Mouse (Mus musculus): ENCODE data around the gene 1700037H04Rik. TPM values are rescaled to one million over a fixed set of nuclear protein-coding genes. Genes with fewer than 3 reads are reported as not detected.

The 1700037H04Rik gene
- polyA plus RNA-seq, 1 experiment: 426 TPM

- Histone ChIP-seq H3K4me1 (ENCODE audit: control insufficient read depth, insufficient read depth, insufficient read length, low read length) (peaks cover 42% of the 10 kb centered on the region), H3K4me3 (ENCODE audit: insufficient read depth, low read depth, low read length) (no peak overlapping the region), H3K27ac (replicated peaks; ENCODE audit: low read depth, low read length) (no peak overlapping the region)
Observed at GRCm38 (mm10) chr2:131145121-131145520, 14.8 kb downstream of the 1700037H04Rik start.

- peaks cover 44% of the 10 kb centered on the region for H3K4me1 ChIP-seq (ENCODE audit: control insufficient read depth, insufficient read depth, insufficient read length, low read length)
- H3K27ac ChIP-seq (replicated peaks; ENCODE audit: low read depth, low read length): peak overlapping the region; percentile 6; the same call in 1 of the 2 replicates
- no peak overlapping the region for H3K4me3 ChIP-seq (ENCODE audit: insufficient read depth, low read depth, low read length)
Observed at GRCm38 (mm10) chr2:131143007-131143780, 16.7 kb downstream of the 1700037H04Rik start.

DNA sequence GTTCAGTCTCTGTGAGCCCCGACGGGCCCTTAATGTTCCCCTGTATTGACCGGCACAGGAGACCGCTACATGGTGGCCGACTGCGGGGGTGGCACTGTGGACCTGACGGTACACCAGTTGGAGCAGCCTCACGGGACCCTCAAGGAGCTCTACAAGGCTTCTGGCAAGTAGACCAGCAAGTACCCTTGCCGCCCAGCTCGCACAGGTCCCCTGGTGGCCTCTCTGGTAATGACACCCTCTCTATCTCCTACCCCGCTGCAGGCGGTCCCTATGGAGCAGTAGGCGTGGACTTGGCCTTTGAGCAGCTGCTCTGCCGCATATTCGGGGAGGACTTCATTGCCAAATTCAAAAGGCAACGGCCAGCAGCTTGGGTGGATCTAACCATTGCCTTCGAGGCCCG lies 17.3 kb downstream of the 1700037H04Rik start:
- H3K4me1 ChIP-seq (ENCODE audit: control insufficient read depth, insufficient read depth, insufficient read length, low read length): peaks cover 40% of the 10 kb centered on the region
- peak overlapping the region; percentile 98 for H3K27ac ChIP-seq (replicated peaks; ENCODE audit: low read depth, low read length)
- no peak overlapping the region for H3K4me3 ChIP-seq (ENCODE audit: insufficient read depth, low read depth, low read length)

- peak overlapping the region; percentile 98 for H3K27ac ChIP-seq (replicated peaks; ENCODE audit: low read depth, low read length)
- no peak overlapping the region for H3K4me3 ChIP-seq (ENCODE audit: insufficient read depth, low read depth, low read length)
- H3K4me1 ChIP-seq (ENCODE audit: control insufficient read depth, insufficient read depth, insufficient read length, low read length): peaks cover 38% of the 10 kb centered on the region
Observed at GRCm38 (mm10) chr2:131141336-131141986, 18.4 kb downstream of the 1700037H04Rik start.

DNA sequence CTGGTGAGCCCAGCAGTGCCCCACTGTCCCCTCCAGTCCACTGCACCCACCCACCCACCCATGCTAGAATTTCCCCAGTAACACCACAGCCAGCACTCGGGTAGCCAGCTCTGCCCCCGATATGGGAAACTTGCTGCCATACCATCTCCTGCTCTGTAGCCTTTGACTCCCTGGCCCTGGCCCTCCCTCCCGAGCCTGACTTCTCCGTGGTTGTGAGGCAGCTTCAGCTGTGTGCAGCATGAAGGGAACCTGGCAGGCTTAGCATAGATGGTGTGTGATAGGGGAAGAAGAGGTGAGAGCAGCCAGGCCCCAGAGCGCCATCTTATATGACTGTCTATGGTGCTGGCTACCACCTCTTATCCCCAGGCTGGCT lies 19.4 kb downstream of the 1700037H04Rik start:
- Histone ChIP-seq H3K4me3 (ENCODE audit: insufficient read depth, low read depth, low read length) (peak overlapping the region; percentile 16; the same call in 1 of the 2 replicates), H3K4me1 (ENCODE audit: control insufficient read depth, insufficient read depth, insufficient read length, low read length) (peaks cover 42% of the 10 kb centered on the region), H3K27ac (replicated peaks; ENCODE audit: low read depth, low read length) (peak overlapping the region; percentile 98)

DNA sequence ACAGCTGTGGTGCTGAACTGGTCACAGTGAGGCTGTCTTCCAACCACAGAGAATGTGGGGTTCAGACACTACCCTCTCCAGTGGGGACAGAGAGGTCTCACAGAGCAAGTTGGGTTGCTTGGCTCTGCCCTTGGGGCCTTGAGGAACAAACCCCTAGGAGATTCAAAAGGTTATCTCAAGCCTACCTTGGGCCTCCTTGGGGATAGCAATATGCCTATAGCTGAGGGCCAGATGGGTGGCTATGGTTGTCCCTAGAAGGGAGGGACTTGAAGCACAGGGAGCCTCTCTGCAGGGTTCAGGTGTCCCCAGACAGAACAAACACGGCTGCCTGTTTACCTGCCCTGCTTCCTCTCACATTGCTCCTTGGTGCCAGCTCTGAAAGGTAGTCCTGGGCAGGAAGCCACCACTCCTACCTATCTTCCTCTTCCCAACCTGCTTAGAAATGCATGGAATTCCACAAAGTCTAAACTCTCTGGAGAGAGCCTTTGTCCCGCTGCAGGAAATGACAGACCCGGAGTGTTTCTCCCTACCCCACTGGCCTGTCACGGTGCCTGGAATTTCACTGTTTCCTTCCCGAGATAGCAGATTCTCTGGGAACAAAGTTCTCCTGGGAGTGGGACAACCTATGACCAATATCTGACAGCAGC lies 19.9 kb downstream of the 1700037H04Rik start:
- H3K4me1 ChIP-seq (ENCODE audit: control insufficient read depth, insufficient read depth, insufficient read length, low read length): peaks cover 44% of the 10 kb centered on the region

GRCm38 (mm10) chr2:131139287-131139686 lies 20.6 kb downstream of the 1700037H04Rik start:
- Histone ChIP-seq H3K4me1 (ENCODE audit: control insufficient read depth, insufficient read depth, insufficient read length, low read length) (peaks cover 44% of the 10 kb centered on the region), H3K4me3 (ENCODE audit: insufficient read depth, low read depth, low read length) (no peak overlapping the region), H3K27ac (replicated peaks; ENCODE audit: low read depth, low read length) (peak overlapping the region; percentile 97)

More for the DNA sequence above, 19.9 kb downstream of the 1700037H04Rik start:
- Histone ChIP-seq H3K4me3 (ENCODE audit: insufficient read depth, low read depth, low read length) (no peak overlapping the region), H3K27ac (replicated peaks; ENCODE audit: low read depth, low read length) (peak overlapping the region; percentile 97)

DNA sequence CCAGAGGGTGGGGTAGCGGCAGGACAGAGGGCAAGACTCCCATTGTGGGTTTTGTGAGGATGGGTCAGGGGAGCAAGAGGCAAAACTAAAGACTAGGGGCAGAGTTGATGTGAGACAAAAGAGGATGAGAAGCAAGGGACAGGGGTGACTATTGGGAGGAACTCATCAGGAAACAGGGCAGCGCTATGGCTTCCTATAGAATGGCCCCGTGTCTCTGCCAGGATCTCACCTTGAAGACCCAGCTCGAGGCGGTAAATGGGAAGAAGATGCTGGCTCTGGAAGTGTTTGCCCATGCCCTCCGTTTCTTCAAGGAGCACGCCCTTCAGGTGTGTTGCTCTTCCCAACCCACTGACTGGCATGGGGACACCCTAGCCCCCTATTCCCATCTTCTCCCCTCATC lies 21.1 kb downstream of the 1700037H04Rik start:
- Histone ChIP-seq H3K4me1 (ENCODE audit: control insufficient read depth, insufficient read depth, insufficient read length, low read length) (peaks cover 49% of the 10 kb centered on the region), H3K4me3 (ENCODE audit: insufficient read depth, low read depth, low read length) (no peak overlapping the region), H3K27ac (replicated peaks; ENCODE audit: low read depth, low read length) (peak overlapping the region; percentile 84)

DNA sequence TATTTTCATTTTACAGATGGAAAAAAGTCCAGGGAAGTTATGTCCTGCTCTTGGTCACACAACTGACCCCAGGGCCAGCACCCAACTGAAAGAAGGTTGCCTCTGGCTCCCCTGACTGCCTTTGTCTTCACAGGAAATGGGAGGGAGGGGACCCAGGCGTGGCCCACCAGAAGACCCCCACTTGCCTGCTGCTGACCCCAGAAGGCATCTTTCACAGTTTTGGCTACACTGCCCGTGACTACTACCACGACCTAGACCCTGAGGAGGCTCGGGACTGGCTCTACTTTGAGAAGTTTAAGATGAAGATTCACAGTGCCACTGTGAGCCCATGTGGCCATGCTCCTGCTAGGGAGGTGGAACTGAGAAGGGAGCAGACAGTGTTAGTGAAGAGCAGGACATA lies 21.6 kb downstream of the 1700037H04Rik start:
- Histone ChIP-seq H3K4me1 (ENCODE audit: control insufficient read depth, insufficient read depth, insufficient read length, low read length) (peaks cover 48% of the 10 kb centered on the region), H3K4me3 (ENCODE audit: insufficient read depth, low read depth, low read length) (no peak overlapping the region), H3K27ac (replicated peaks; ENCODE audit: low read depth, low read length) (peak overlapping the region; percentile 84)

GRCm38 (mm10) chr2:131135521-131136139 lies 24.3 kb downstream of the 1700037H04Rik start:
- Histone ChIP-seq H3K4me3 (ENCODE audit: insufficient read depth, low read depth, low read length) (no peak overlapping the region), H3K4me1 (ENCODE audit: control insufficient read depth, insufficient read depth, insufficient read length, low read length) (peaks cover 34% of the 10 kb centered on the region), H3K27ac (replicated peaks; ENCODE audit: low read depth, low read length) (peak overlapping the region; percentile 98)

DNA sequence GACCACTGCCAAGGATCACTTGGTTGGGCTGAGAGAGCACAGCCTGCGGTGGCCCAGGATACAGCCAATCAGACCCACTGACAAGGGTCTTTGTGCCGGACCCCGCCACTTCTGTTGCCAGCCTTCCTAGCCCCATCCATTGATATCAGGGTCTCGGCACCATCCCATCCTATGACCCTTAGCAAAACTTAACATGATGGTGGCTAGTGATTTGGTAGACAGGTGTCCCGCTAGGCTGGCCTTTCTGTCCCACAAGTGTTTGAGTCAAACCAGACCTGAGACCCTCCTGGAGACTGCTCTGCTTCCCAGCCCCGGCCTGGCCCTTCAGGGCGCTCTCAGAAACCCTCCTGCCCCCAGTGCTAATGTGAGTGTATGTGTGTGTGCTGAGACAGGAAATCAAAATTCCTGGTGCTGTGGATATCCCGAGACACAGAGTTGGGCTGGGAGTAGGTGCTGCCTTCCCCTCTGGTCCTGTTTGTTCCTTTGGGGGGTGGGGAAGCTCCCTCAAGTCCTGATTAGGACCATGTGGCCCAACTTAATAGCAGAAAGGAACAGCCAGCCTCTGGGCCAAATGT lies 25.0 kb downstream of the 1700037H04Rik start:
- peak overlapping the region; percentile 98 for H3K27ac ChIP-seq (replicated peaks; ENCODE audit: low read depth, low read length)

GRCm38 (mm10) chr2:131134381-131134780 lies 25.5 kb downstream of the 1700037H04Rik start:
- Histone ChIP-seq H3K4me3 (ENCODE audit: insufficient read depth, low read depth, low read length) (peak overlapping the region; percentile 11; the same call in 1 of the 2 replicates), H3K27ac (replicated peaks; ENCODE audit: low read depth, low read length) (peak overlapping the region; percentile 98), H3K4me1 (ENCODE audit: control insufficient read depth, insufficient read depth, insufficient read length, low read length) (peaks cover 28% of the 10 kb centered on the region)

More for the DNA sequence above, 25.0 kb downstream of the 1700037H04Rik start:
- Histone ChIP-seq H3K4me3 (ENCODE audit: insufficient read depth, low read depth, low read length) (peak overlapping the region; percentile 11), H3K4me1 (ENCODE audit: control insufficient read depth, insufficient read depth, insufficient read length, low read length) (peaks cover 32% of the 10 kb centered on the region)

DNA sequence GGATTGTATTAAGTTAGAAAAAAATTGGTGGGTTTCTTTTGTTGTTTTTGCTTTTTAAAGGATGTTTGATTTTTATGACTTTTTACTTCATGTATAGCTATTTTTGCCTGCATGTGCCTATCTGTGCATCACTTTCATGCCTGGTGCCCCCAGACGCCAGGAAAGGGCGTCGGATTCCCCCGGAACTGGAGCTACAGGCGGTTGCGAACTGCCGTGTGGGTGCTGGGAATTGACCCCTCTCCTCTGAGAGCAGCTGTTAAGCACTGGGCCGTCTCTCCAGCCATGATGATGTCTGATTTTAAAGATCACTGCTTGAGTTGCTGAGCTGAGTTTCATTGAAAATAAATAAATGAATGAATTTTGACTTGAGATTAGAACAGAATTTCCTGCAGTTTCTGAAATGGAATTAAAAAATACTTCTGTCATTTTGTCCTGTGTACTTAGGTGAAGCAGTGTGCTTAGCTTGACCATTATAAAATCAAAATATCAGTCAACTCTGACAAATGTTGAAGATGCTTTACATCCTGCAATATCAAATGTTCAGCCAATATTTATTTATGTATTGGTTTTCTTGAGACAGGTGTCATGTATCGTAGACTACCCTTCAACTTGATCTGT lies 26.8 kb downstream of the 1700037H04Rik start, which contains the start of gene Gm11037:
Gm11037 (plus strand) TSS at position 568 of the 618 bp plus-strand sequence.
- peak within 1 kb of the TSS; percentile 77 for H3K27ac ChIP-seq (replicated peaks; ENCODE audit: low read depth, low read length)
- H3K4me3 ChIP-seq (ENCODE audit: insufficient read depth, low read depth, low read length): no peak within 1 kb of the TSS
- peaks cover 16% of the 10 kb centered on the region for H3K4me1 ChIP-seq (ENCODE audit: control insufficient read depth, insufficient read depth, insufficient read length, low read length)
